Mouse (Mus musculus) ES-E14 (cell line): ENCODE measurements around the gene Arhgap10. TPM values are rescaled to one million over a fixed set of nuclear protein-coding genes. Genes with fewer than 3 reads are reported as not detected.

Source experiments
- DNase-seq: peaks from one replicate; pipeline ENCODE4 v3.0.0-alpha.2; 2013; ENCODE audit warnings: low read depth, low spot score
- H3K27ac ChIP-seq: 2 replicates; pipeline ENCODE4 v1.5.1; 2012; ENCODE audit warnings: low read depth, mild to moderate bottlenecking, low read length, moderate library complexity, mixed read lengths; ENCODE audit not compliant: poor library complexity, insufficient read depth, severe bottlenecking
- H3K36me3 ChIP-seq: 2 replicates; pipeline ENCODE4 v1.6.1; 2012; ENCODE audit warnings: mild to moderate bottlenecking, low read length, moderate library complexity, mixed read lengths; ENCODE audit not compliant: control insufficient read depth, poor library complexity, insufficient read depth, severe bottlenecking
- H3K4me1 ChIP-seq, 2 experiments: fragments of 150-350 bp in 1 of 2; sonication (generic) in 1 of 2; 2 replicates each; pipeline ENCODE4 v1.6.1; 2012; ENCODE audit warnings: low read length in 2 of 2, mild to moderate bottlenecking in 1 of 2, mixed read lengths in 1 of 2; ENCODE audit not compliant: control insufficient read depth in 2 of 2, insufficient read depth in 2 of 2, poor library complexity in 1 of 2
- H3K4me3 ChIP-seq, 2 experiments: fragments of 150-350 bp in 1 of 2; sonication (generic) in 1 of 2; 2 replicates each; pipeline ENCODE4 v1.5.1; 2012; ENCODE audit warnings: low read length in 2 of 2, low read depth in 1 of 2, mild to moderate bottlenecking in 1 of 2, mixed read lengths in 1 of 2; ENCODE audit not compliant: insufficient read depth in 1 of 2, poor library complexity in 1 of 2, severe bottlenecking in 1 of 2
- H3K9ac ChIP-seq: 2 replicates; pipeline ENCODE4 v1.6.1; 2012; ENCODE audit warnings: low read depth, mild to moderate bottlenecking, low read length, mixed read lengths; ENCODE audit not compliant: poor library complexity, insufficient read depth, severe bottlenecking
- H3K9me3 ChIP-seq: fragments of 150-350 bp; sonication (generic); 2 replicates; pipeline ENCODE4 v1.6.1; 2012; ENCODE audit warnings: low read depth, mild to moderate bottlenecking, low read length; ENCODE audit not compliant: control insufficient read depth, insufficient read depth
- CHD2 ChIP-seq: IDR thresholded peaks from 2 replicates; pipeline ENCODE4 v1.6.1; 2014; ENCODE audit warnings: mild to moderate bottlenecking, low read depth, low read length, inconsistent platforms
- HCFC1 ChIP-seq: IDR thresholded peaks from 2 replicates; pipeline ENCODE4 v1.6.1; 2012; ENCODE audit warnings: low read length, inconsistent platforms, borderline replicate concordance; ENCODE audit not compliant: insufficient read depth
- MAFK ChIP-seq: IDR thresholded peaks from 2 replicates; pipeline ENCODE4 v1.6.1; 2014; ENCODE audit warnings: mild to moderate bottlenecking, low read depth, low read length, inconsistent platforms; ENCODE audit not compliant: insufficient read depth
- ZC3H11A ChIP-seq: IDR thresholded peaks from 2 replicates; pipeline ENCODE4 v1.6.1; 2012; ENCODE audit warnings: low read depth, mild to moderate bottlenecking, inconsistent platforms, low read length, borderline replicate concordance
- ZNF384 ChIP-seq: IDR thresholded peaks from 2 replicates; pipeline ENCODE4 v1.6.1; 2012; ENCODE audit warnings: low read depth, low read length, inconsistent platforms
- in situ Hi-C, 2 experiments: fragments of 600-800 bp; cut with MboI; formaldehyde crosslinking; loops; one replicate each; pipeline ENCODE4 v1.15.1; 2025; ENCODE audit warnings: low sequenced_read_pairs in 2 of 2, inconsistent platforms in 1 of 2; ENCODE audit not compliant: unreplicated experiment in 2 of 2
- total RNA-seq: library from RNA; depleted of rRNA; stranded (reverse); fragments of 300-350 nt; gene quantifications from 2 replicates; pipeline ENCODE4 v1.2.3, GENCODE M21; 2012

Arhgap10 gene
- total RNA-seq, 1 experiment: 10.8 TPM

GRCm38 (mm10) chr8:77459696-77460095, 58.1 kb downstream of the Arhgap10 start:
- no peaks in the 10 kb centered on the region for H3K36me3 ChIP-seq
- in situ Hi-C loops: no loop called here
- no peaks in the 10 kb centered on the region for H3K9me3 ChIP-seq
- no peak overlapping the region for H3K9ac ChIP-seq
- TF ChIP-seq ZC3H11A (no peak), MAFK (no peak), CHD2 (no peak), HCFC1 (no peak), ZNF384 (no peak)
- DNase-seq: no peak
- H3K4me3 ChIP-seq: no peak overlapping the region
- no peaks in the 10 kb centered on the region for H3K4me1 ChIP-seq
- H3K27ac ChIP-seq: no peak overlapping the region

- Histone ChIP-seq H3K4me3 (no peak overlapping the region), H3K27ac (no peak overlapping the region), H3K36me3 (no peaks in the 10 kb centered on the region), H3K9me3 (no peaks in the 10 kb centered on the region), H3K9ac (no peak overlapping the region), H3K4me1 (no peaks in the 10 kb centered on the region)
- in situ Hi-C loops: no loop called here
- no peak for TF ChIP-seq MAFK
- no peak for TF ChIP-seq HCFC1
- TF ChIP-seq ZC3H11A: no peak
- TF ChIP-seq CHD2: no peak
- no peak for TF ChIP-seq ZNF384
- DNase-seq: no peak
These were observed 59.2 kb downstream of the Arhgap10 start for GRCm38 (mm10) chr8:77458575-77458974.

GRCm38 (mm10) chr8:77456263-77456662, 61.5 kb downstream of the Arhgap10 start:
- in situ Hi-C loops: no loop called here
- TF ChIP-seq CHD2: no peak
- no peak for TF ChIP-seq ZNF384
- no peak for TF ChIP-seq HCFC1
- TF ChIP-seq ZC3H11A: no peak
- no peak for TF ChIP-seq MAFK
- DNase-seq: no peak

GRCm38 (mm10) chr8:77453836-77454235, 63.9 kb downstream of the Arhgap10 start:
- H3K4me1 ChIP-seq: no peaks in the 10 kb centered on the region
- no peak for DNase-seq
- TF ChIP-seq ZNF384: no peak
- TF ChIP-seq ZC3H11A: no peak
- TF ChIP-seq HCFC1: no peak
- TF ChIP-seq CHD2: no peak
- no peak for TF ChIP-seq MAFK
- peaks cover 9% of the 10 kb centered on the region for H3K36me3 ChIP-seq
- in situ Hi-C loops: no loop called here
- H3K27ac ChIP-seq: no peak overlapping the region
- no peak overlapping the region for H3K4me3 ChIP-seq
- H3K9ac ChIP-seq: no peak overlapping the region
- H3K9me3 ChIP-seq: peaks cover 15% of the 10 kb centered on the region

More at GRCm38 (mm10) chr8:77456263-77456662, 61.5 kb downstream of the Arhgap10 start:
- Histone ChIP-seq H3K9me3 (0 out of 2 replicates have a peak, but pooled peaks cover 2% of the 10 kb centered on the region), H3K9ac (no peak overlapping the region), H3K27ac (no peak overlapping the region), H3K4me3 (no peak overlapping the region), H3K4me1 (no peaks in the 10 kb centered on the region), H3K36me3 (no peaks in the 10 kb centered on the region)
